Mouse (Mus musculus) gastrocnemius, postnatal 25 days (tissue): ENCODE data around the gene Trmt10b. TPM values are rescaled to one million over a fixed set of nuclear protein-coding genes. Genes with fewer than 3 reads are reported as not detected.

Source experiments
- DNase-seq: peaks from one replicate; pipeline ENCODE4 v3.0.0; 2022
- long read RNA-seq, 2 experiments: library from polyadenylated mRNA; stranded (forward); transcript quantifications; one replicate each; pipeline ENCODE4 v2.0.0; 2021
- total RNA-seq, 2 experiments: library from RNA; stranded (reverse); gene quantifications; 1 replicate in 1 of 2; 2 replicates in 1 of 2; pipeline ENCODE4 v1.2.3; 2021

Gene Trmt10b
- 1 to 10 TPM; 4.9 to 5.3 TPM for total RNA-seq
- long read RNA-seq, experiment 1, transcript Trmt10b-201 (9 exons, 2,064 nt), result major isoform, 10 of 14 reads
- long read RNA-seq, experiment 1, partial matches to known transcripts, result 0 of 14 reads
- long read RNA-seq, experiment 1, other reads (novel, unspliced or antisense), result 4 of 14 reads
- long read RNA-seq, experiment 2, transcript Trmt10b-201 (9 exons, 2,064 nt), result major isoform, 5 of 17 reads
- long read RNA-seq, experiment 2, partial matches to known transcripts, result 0 of 17 reads
- long read RNA-seq, experiment 2, other reads (novel, unspliced or antisense), result 12 of 17 reads

- DNase-seq, result peak; percentile 61
Observed at GRCm38 (mm10) chr4:45296662-45297564, at the start of gene Trmt10b. Trmt10b (plus strand) TSS chr4:45297127.

- no peak for DNase-seq
Observed at GRCm38 (mm10) chr4:45251265-45251664, 45.7 kb upstream of the Trmt10b start.

GRCm38 (mm10) chr4:45252861-45253262 is 44.1 kb upstream of the Trmt10b start:
- DNase-seq, result no peak

GRCm38 (mm10) chr4:45253839-45254601 is 42.9 kb upstream of the Trmt10b start:
- DNase-seq, result no peak

- no peak for DNase-seq
Observed at GRCm38 (mm10) chr4:45259232-45259832, 37.6 kb upstream of the Trmt10b start.

- DNase-seq, result no peak
Observed at GRCm38 (mm10) chr4:45261551-45261950, 35.4 kb upstream of the Trmt10b start.

- DNase-seq, result no peak
Observed at GRCm38 (mm10) chr4:45267883-45268282, 29.0 kb upstream of the Trmt10b start.

- DNase-seq, result no peak
Observed at GRCm38 (mm10) chr4:45271041-45271452, 25.9 kb upstream of the Trmt10b start.

GRCm38 (mm10) chr4:45275770-45276169 is 21.2 kb upstream of the Trmt10b start:
- DNase-seq, result no peak

- DNase-seq, result no peak
Observed at GRCm38 (mm10) chr4:45279292-45279691, 17.6 kb upstream of the Trmt10b start.

- DNase-seq, result peak; percentile 42
Observed at GRCm38 (mm10) chr4:45279981-45280548, 16.9 kb upstream of the Trmt10b start.

GRCm38 (mm10) chr4:45286318-45286717 is 10.6 kb upstream of the Trmt10b start:
- no peak for DNase-seq

GRCm38 (mm10) chr4:45287906-45288305 is 9.0 kb upstream of the Trmt10b start:
- no peak for DNase-seq

- DNase-seq, result no peak
Observed at GRCm38 (mm10) chr4:45305536-45305935, 8.6 kb downstream of the Trmt10b start.

GRCm38 (mm10) chr4:45308046-45308445 is 11.1 kb downstream of the Trmt10b start:
- DNase-seq, result no peak

GRCm38 (mm10) chr4:45308606-45309005 is 11.7 kb downstream of the Trmt10b start:
- DNase-seq, result no peak

GRCm38 (mm10) chr4:45311056-45311455 is 14.1 kb downstream of the Trmt10b start:
- DNase-seq, result no peak

- peak; percentile 83 for DNase-seq
Observed at GRCm38 (mm10) chr4:45320159-45320816, 23.4 kb downstream of the Trmt10b start.

- no peak for DNase-seq
Observed at GRCm38 (mm10) chr4:45331139-45331538, 34.2 kb downstream of the Trmt10b start.

- no peak for DNase-seq
Observed at GRCm38 (mm10) chr4:45332466-45332865, 35.5 kb downstream of the Trmt10b start.

- no peak for DNase-seq
Observed at GRCm38 (mm10) chr4:45341226-45341625, 44.3 kb downstream of the Trmt10b start.
